Mouse (Mus musculus) stomach, postnatal 0 days (tissue): Measurements from ENCODE around the gene Vps13d. TPM values are rescaled to one million over a fixed set of nuclear protein-coding genes. Genes with fewer than 3 reads are reported as not detected.

Source experiments
- ATAC-seq: fragments of 200-750 bp; cut with Nextera tagmentation; 2 replicates; pipeline ENCODE4 v1.8.0; 2017; ENCODE audit not compliant: low FRiP score, low TSS enrichment
- DNase-seq: peaks from one replicate; pipeline ENCODE4 v3.0.0-alpha.2; 2016; ENCODE audit warnings: low spot score
- H3K27ac ChIP-seq: fragments of 300-500 bp; sonication (generic); replicated peaks from 2 replicates; pipeline ENCODE4 v1.5.1; 2014; ENCODE audit warnings: mild to moderate bottlenecking, control low read depth
- H3K27me3 ChIP-seq: fragments of 300-500 bp; sonication (generic); 2 replicates; pipeline ENCODE4 v1.6.1; 2014; ENCODE audit warnings: low read length; ENCODE audit not compliant: control insufficient read depth, insufficient read depth
- H3K36me3 ChIP-seq: fragments of 300-500 bp; sonication (generic); 2 replicates; pipeline ENCODE4 v1.6.1; 2014; ENCODE audit warnings: low read length, mixed read lengths; ENCODE audit not compliant: control insufficient read depth, insufficient read depth
- H3K4me1 ChIP-seq: fragments of 300-500 bp; sonication (generic); replicated peaks from 2 replicates; pipeline ENCODE4 v1.6.1; 2014; ENCODE audit warnings: antibody characterized with exemption; ENCODE audit not compliant: control insufficient read depth, insufficient read depth
- H3K4me2 ChIP-seq: fragments of 300-500 bp; sonication (generic); replicated peaks from 2 replicates; pipeline ENCODE4 v1.6.1; 2014; ENCODE audit warnings: low read depth, mild to moderate bottlenecking, control low read depth, moderate library complexity
- H3K4me3 ChIP-seq: fragments of 300-500 bp; sonication (generic); 2 replicates; pipeline ENCODE4 v1.5.1; 2014; ENCODE audit warnings: low read depth, low read length, control low read depth
- H3K9ac ChIP-seq: fragments of 300-500 bp; sonication (generic); 2 replicates; pipeline ENCODE4 v1.6.1; 2014; ENCODE audit warnings: mild to moderate bottlenecking, low read length, control low read depth, mixed read lengths
- H3K9me3 ChIP-seq: fragments of 300-500 bp; sonication (generic); 2 replicates; pipeline ENCODE4 v1.6.1; 2016; ENCODE audit warnings: low read length; ENCODE audit not compliant: control insufficient read depth
- CTCF ChIP-seq: IDR thresholded peaks from 2 replicates; pipeline ENCODE4 v1.5.1; 2016; ENCODE audit warnings: antibody characterized with exemption, low read depth, mild to moderate bottlenecking, moderate library complexity
- EP300 ChIP-seq: optimal IDR thresholded peaks from 2 replicates; pipeline ENCODE3; 2016; ENCODE audit warnings: antibody characterized with exemption
- WGBS: fragments of 180-500 bp; shearing (Covaris S2); extraction: QIAGEN DNeasy Blood & Tissue Kit; methylation state at CpG from one replicate; pipeline ENCODE4 v1.1.7; 2014; 5-methylcytosine and 5-hydroxymethylcytosine counted together
- polyA plus RNA-seq: library from polyadenylated mRNA; unstranded; fragments of >200 nt; fragmentation: Nextera tagmentation; extraction: Ambion mirVana; gene quantifications from 2 replicates; pipeline ENCODE4 v1.2.1, GENCODE M21; 2015

Gene Vps13d
- polyA plus RNA-seq, 1 experiment from 2014 or later, result 7.2 TPM

DNA sequence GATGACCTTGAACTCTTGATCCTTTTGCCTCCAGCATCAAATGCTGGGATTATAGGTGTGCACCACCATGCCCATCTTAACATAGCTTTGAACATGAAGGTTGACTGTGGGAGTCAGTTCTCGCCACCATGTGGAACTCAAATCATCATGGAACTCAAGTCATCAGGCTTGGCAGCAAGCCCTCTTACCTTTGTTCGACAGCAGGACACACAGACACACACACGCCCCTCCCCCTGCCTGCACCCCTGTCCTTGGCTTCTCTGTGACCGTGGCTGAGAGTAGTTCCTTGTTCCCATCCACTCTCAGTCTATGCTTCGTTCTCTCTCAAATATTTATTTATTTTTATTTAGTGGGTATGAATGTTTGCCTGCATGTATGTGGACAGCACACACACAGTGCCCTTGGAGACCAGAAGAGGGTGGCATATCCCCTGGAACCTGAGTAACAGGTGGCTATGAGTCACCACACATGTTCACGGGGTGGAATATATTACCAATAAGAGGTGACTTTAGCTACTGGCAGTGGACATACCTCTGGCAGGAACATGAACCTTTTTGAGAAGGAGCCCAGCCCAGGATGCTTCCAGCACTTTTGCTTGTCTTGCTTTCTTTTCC lies 14.4 kb upstream of the Vps13d start:
- H3K4me2 ChIP-seq, result no peak overlapping the region
- H3K4me1 ChIP-seq, result no peaks in the 10 kb centered on the region
- TF ChIP-seq EP300 (no peak), CTCF (peak; percentile 35; the same call in 1 of the 2 replicates)
- H3K27me3 ChIP-seq, result no peaks in the 10 kb centered on the region
- peak; percentile 77 for ATAC-seq
- H3K9ac ChIP-seq, result no peak overlapping the region
- DNase-seq, result no peak
- H3K9me3 ChIP-seq, result no peaks in the 10 kb centered on the region
- H3K27ac ChIP-seq, result no peak overlapping the region
- 60% methylated on average over 6 of the region's 6 CpGs for WGBS
- H3K36me3 ChIP-seq, result no peaks in the 10 kb centered on the region
- no peak overlapping the region for H3K4me3 ChIP-seq

- no peak overlapping the region for H3K27ac ChIP-seq
- no peak for DNase-seq
- TF ChIP-seq CTCF (no peak), EP300 (no peak)
These were observed 13.0 kb upstream of the Vps13d start for GRCm38 (mm10) chr4:145207718-145208371.

DNA sequence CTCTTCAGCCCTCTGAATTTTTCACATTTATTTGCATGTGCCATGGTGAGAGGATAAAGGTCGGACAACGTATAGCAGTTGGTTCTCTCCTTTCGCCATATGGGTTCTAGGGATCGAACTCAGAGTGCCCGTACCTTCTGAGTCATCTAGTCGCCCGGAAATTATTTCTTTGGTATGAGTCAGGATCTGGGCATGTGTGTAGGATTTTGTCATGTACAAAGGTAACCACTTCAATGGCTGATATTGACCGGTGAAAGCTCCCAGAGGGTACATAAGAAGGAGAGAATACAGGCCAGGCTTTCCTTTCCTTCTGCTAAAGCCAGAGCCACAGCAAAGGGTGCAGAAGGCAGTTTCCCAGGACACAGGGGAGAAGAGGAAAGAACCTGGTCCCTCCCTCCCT lies 10.0 kb upstream of the Vps13d start:
- H3K36me3 ChIP-seq, result no peaks in the 10 kb centered on the region
- no peaks in the 10 kb centered on the region for H3K9me3 ChIP-seq
- no peak for TF ChIP-seq CTCF
- no peak for TF ChIP-seq EP300
- no peak for DNase-seq
- H3K4me2 ChIP-seq, result no peak overlapping the region
- H3K4me3 ChIP-seq, result no peak overlapping the region
- ATAC-seq, result peak; percentile 36
- H3K27me3 ChIP-seq, result no peaks in the 10 kb centered on the region
- no peak overlapping the region for H3K27ac ChIP-seq
- 67% methylated on average over 8 of the region's 8 CpGs for WGBS
- no peak overlapping the region for H3K9ac ChIP-seq
- H3K4me1 ChIP-seq, result peaks cover 3% of the 10 kb centered on the region; the same call in 1 of the 2 replicates

More at GRCm38 (mm10) chr4:145207718-145208371, 13.0 kb upstream of the Vps13d start:
- H3K4me2 ChIP-seq, result no peak overlapping the region
- H3K4me3 ChIP-seq, result no peak overlapping the region
- no peaks in the 10 kb centered on the region for H3K36me3 ChIP-seq
- no peaks in the 10 kb centered on the region for H3K27me3 ChIP-seq
- no peaks in the 10 kb centered on the region for H3K9me3 ChIP-seq
- no peak overlapping the region for H3K9ac ChIP-seq
- 68% methylated on average over 3 of the region's 3 CpGs for WGBS
- no peaks in the 10 kb centered on the region for H3K4me1 ChIP-seq
- ATAC-seq, result no peak

DNA sequence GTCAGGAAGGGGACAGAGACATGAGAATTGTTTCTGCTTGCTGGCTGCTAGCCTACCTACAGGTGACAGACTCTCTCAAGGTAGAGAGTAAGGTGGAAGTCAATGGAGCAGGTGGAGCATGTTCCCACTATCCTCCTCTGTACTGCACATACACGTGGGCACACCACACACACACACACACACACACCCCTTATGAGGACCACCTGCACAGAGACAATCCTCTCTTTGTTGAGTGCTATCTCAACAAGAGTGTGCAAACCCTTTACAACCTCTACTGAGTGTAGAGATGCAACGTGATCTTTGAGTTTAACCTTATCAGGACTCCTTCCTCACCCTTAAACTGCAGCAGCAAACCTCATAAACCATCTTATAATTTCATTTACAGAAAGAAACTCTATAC lies 8.5 kb upstream of the Vps13d start:
- Histone ChIP-seq H3K9ac (no peak overlapping the region), H3K4me1 (peaks cover 3% of the 10 kb centered on the region; the same call in 1 of the 2 replicates), H3K4me2 (no peak overlapping the region), H3K27me3 (no peaks in the 10 kb centered on the region), H3K36me3 (no peaks in the 10 kb centered on the region), H3K27ac (no peak overlapping the region), H3K4me3 (no peak overlapping the region), H3K9me3 (no peaks in the 10 kb centered on the region)
- WGBS, result 62% methylated on average over 2 of the region's 2 CpGs
- ATAC-seq (no peak), DNase-seq (no peak)
- no peak for TF ChIP-seq EP300

GRCm38 (mm10) chr4:145201424-145201823 lies 6.6 kb upstream of the Vps13d start:
- no peaks in the 10 kb centered on the region for H3K9me3 ChIP-seq
- no peak for ATAC-seq
- H3K4me1 ChIP-seq, result peaks cover 3% of the 10 kb centered on the region; the same call in 1 of the 2 replicates
- no peaks in the 10 kb centered on the region for H3K27me3 ChIP-seq
- no peak for DNase-seq
- H3K27ac ChIP-seq, result no peak overlapping the region
- H3K36me3 ChIP-seq, result no peaks in the 10 kb centered on the region
- no peak for TF ChIP-seq EP300
- WGBS, result 56% methylated on average over 3 of the region's 3 CpGs
- no peak overlapping the region for H3K9ac ChIP-seq
- H3K4me3 ChIP-seq, result no peak overlapping the region
- H3K4me2 ChIP-seq, result no peak overlapping the region

GRCm38 (mm10) chr4:145199982-145200699 lies 5.3 kb upstream of the Vps13d start:
- TF ChIP-seq EP300, result no peak
- TF ChIP-seq CTCF, result no peak
- no peaks in the 10 kb centered on the region for H3K9me3 ChIP-seq
- no peak overlapping the region for H3K4me3 ChIP-seq
- ATAC-seq, result peak; percentile 80
- no peaks in the 10 kb centered on the region for H3K27me3 ChIP-seq
- WGBS, result 23% methylated on average over 11 of the region's 11 CpGs
- no peak overlapping the region for H3K9ac ChIP-seq
- H3K27ac ChIP-seq, result peak overlapping the region; percentile 63
- DNase-seq, result peak; percentile 64
- peaks cover 3% of the 10 kb centered on the region; the same call in 1 of the 2 replicates for H3K4me1 ChIP-seq
- H3K4me2 ChIP-seq, result no peak overlapping the region
- no peaks in the 10 kb centered on the region for H3K36me3 ChIP-seq
